Mouse (Mus musculus): ENCODE measurements around the gene Gipc3. TPM values are rescaled to one million over a fixed set of nuclear protein-coding genes. Genes with fewer than 3 reads are reported as not detected.

The Gipc3 gene
- 1 to 10 TPM; 5.9 TPM for total RNA-seq (2021)

DNA sequence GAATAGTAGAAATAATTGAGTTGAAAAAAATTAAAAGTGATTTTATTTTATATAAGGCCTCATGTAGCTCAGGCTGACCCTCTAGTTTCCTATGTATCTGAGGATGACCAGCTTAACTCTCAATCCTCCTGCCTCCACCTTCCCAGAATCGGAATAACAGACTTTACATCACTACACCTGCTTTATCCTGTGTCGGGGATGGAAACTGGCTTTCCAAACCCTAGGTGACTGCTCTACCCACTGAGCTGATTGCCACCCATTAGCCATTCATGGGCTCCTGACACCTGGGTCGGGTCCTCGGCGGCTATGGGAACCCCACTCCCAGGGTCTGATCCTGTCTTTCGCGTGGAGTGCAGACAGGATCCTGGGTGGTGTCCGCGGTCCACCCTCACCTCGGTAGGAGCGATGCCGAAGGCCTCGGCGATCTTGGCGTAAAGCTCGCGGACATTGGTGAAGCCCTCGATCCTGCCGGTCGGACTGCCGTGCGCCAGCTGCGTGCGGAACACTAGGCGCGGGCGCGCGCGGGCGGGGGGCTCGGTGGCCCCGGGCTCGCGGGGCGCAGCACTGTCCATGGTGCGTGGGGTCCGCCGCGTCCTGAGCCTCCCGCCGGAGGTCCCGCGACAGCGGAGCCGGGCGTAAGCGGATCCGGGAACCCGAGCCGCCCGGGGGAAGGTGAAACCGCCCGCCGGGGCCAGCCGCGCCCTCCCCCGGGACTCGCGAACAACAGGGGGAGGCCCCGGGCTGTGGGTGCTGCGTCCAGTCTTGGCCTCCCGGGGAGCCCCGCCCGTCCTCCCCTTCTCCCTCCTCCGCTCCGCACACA, at the start of gene Gipc3:
Gene Gipc3 (minus strand): TSS at position 581 of the 820 bp plus-strand sequence.
- peak in 1 of 2 experiments; percentile 49 for DNase-seq
- intact Hi-C loops (cut with DNase I), result no loop called here

DNA sequence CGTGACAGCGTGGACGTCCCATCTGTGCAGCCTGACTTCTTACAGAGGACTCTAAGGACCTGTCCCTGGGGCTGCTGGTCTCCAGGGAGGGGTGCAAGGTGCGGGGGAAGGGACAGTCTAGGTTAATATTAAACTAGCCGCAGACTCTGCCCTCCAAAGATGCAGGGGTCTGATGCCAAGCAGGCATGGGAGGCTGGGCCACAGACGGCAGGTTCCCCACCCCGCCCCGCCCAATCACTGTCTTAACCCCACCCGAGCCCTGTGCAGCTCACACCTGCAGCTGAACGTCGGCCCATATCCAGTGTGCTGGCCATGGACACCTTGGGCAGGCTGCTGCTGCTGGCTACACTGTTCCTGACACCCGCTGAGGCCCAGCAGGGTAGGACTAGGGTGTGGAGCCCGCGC, 49.7 kb upstream of the Gipc3 start, which contains the start of gene Smim24:
Gene Smim24 (plus strand): TSS at position 271 of the 405 bp plus-strand sequence.
- intact Hi-C loops (cut with DNase I), result no loop called here
- DNase-seq, result no peak

GRCm38 (mm10) chr10:81392270-81392669, 49.2 kb upstream of the Gipc3 start:
- intact Hi-C loops (cut with DNase I), result no loop called here

DNA sequence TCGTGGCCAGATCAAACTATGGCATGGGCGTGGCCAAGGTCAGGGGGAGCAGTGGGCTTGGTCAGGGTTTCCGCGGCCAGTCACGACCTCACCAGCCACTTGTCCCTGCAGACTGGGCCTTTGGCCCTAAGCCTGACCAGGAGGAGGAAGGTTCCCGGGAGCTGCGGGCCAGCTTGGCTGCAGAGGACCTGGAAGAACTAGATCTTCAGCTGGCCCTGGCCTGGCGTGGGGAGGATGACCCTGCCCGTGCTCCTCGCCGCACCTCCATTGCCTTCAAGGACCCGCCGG, 47.6 kb upstream of the Gipc3 start:
- DNase-seq, result no peak
- intact Hi-C loops (cut with DNase I), result no loop called here

More at GRCm38 (mm10) chr10:81392270-81392669, 49.2 kb upstream of the Gipc3 start:
- no peak for DNase-seq

DNA sequence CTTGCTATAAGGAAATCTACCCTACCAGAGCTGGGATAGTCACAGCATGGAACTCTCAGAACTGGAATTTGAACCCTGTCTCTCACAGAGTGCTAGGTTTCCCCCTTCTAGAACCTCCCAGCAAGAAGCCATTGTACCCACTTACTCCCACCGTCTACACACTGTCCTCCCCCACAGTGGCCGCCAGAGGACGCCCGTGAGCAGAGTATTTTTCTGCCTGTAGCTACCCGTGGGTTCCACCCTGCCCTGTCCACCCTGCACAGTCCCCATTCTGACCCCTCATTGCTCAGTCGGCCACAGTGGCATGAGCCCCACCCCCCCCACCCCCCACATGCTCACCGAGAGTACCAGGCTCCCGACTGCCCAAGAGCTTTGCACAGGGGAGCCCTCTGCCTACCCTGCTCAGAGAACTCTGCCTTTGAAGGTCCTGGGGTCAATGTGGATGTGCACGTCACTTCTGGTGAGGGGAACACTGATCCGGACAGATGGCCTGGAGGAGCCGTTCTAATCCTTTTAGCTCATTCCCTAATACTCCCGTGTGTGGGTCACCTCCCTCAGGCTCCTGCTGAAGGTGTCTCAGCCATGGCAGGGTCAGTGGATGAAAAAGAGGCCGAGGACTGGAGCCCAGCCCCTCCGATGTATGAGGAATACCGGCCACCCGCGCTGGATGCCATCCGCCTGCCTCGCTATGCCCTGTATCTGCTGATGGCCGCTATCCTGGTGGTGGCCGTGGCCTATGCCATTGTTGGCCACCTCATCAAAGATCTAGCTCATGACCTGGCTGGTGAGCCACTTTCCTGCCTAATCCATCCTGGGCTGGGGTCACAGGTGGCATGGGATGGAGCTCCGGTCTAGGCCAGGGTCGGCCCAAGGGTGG, 47.0 kb upstream of the Gipc3 start:
- peak; percentile 85 for DNase-seq
- intact Hi-C loops (cut with DNase I), result loop anchor here (1.0 to 10.0 kb wide), 2 partner anchors 60 to 155 kb away; partner anchors contain the start of gene Gna11

DNA sequence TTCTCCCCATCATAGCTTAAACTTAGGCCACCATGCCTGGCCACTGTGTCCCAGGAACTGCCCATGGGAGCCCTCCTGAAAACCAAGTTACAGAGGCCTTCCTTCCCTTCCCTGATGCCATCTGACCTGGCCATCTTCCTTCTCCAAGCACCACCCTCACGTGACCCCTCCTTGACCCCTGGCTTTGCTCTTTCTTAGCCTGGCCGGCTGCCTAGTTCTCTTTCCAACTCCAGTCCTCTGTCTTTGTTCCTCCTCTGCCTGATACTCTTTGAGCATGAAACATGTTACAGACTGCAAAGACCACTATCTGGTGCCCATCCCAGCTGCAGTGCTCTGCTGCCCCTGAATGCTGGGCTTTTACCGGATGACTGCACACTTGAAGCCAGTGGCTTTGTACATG, 46.3 kb upstream of the Gipc3 start:
- intact Hi-C loops (cut with DNase I), result loop anchor here (1.0 to 10.0 kb wide), 2 partner anchors 61 to 155 kb away; partner anchors contain the start of gene Gna11
- peak in 1 of 2 experiments; percentile 19 for DNase-seq

- DNase-seq, result no peak
- intact Hi-C loops (cut with DNase I), result loop anchor here (1.0 to 10.0 kb wide), 2 partner anchors 62 to 156 kb away; partner anchors contain the start of gene Gna11
These were observed 45.5 kb upstream of the Gipc3 start, which contains the start of gene Gm48552 for GRCm38 (mm10) chr10:81388505-81389055. TSS of gene Gm48552 (plus strand) at chr10:81389005.

GRCm38 (mm10) chr10:81387716-81388115, 44.6 kb upstream of the Gipc3 start:
- intact Hi-C loops (cut with DNase I), result loop anchor here (10.0 kb wide), 1 partner anchor 157 kb away; the partner anchor contains the start of gene Gna11
- no peak for DNase-seq

GRCm38 (mm10) chr10:81385603-81386306, 42.7 kb upstream of the Gipc3 start:
- DNase-seq, result no peak
- intact Hi-C loops (cut with DNase I), result loop anchor here (10.0 kb wide), 1 partner anchor 159 kb away; the partner anchor contains the start of gene Gna11

DNA sequence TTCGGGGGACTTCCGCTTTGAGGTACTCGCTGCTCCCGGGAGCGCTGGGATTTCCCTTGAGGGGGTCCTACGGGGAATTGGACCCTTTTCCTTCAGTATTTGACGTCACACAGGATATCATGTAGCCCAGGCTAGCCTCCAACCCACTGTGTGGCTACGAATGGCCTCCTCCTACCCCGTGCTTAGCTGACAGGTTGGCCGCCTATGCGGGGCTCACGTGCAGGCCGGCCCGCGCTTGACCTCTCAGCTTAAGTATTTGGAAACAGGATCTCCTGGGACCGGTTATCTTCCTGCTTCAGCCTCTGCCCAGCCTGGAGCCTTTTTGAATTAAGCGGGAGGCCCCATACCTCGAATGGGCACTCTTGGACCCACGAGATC, 41.5 kb upstream of the Gipc3 start:
- no peak for DNase-seq
- intact Hi-C loops (cut with DNase I), result loop anchor here (10.0 kb wide), 1 partner anchor 160 kb away; the partner anchor contains the start of gene Gna11

- intact Hi-C loops (cut with DNase I), result loop anchor here (10.0 kb wide), 1 partner anchor 161 kb away; the partner anchor contains the start of gene Gna11
- peak; percentile 99 to 100 for DNase-seq
These were observed 40.9 kb upstream of the Gipc3 start, which contains the start of the genes Dohh and Gm48551 for GRCm38 (mm10) chr10:81383802-81384604. TSS of gene Dohh (plus strand) at chr10:81384428. TSS of gene Gm48551 (plus strand) at chr10:81384466.

DNA sequence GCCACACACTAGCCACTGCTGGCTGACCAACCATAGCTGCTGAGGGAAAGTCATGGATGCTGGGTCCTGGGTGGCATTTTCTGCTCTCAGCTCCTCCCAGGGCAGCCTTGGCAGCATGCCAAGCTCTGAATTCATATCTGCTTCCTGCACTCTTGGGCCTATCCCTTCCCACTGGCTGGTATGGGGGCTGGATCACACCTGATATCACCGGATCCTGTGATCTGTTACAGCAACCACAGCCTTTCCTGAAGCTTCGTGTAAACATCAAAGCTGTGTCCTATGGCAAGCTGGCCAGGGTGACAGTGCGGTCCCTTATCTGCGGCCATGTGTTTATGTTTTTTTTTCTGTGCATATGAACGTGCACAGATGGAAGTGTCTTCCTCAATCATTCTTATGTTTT, 39.0 kb upstream of the Gipc3 start:
- intact Hi-C loops (cut with DNase I), result loop anchor here (10.0 kb wide), 1 partner anchor 163 kb away; the partner anchor contains the start of gene Gna11
- no peak for DNase-seq

- intact Hi-C loops (cut with DNase I), result loop anchor here (10.0 kb wide), 1 partner anchor 165 kb away; the partner anchor contains the start of gene Gna11
- DNase-seq, result no peak
These were observed 36.8 kb upstream of the Gipc3 start for GRCm38 (mm10) chr10:81379809-81380378.

- DNase-seq, result no peak
- intact Hi-C loops (cut with DNase I), result no loop called here
These were observed 36.1 kb upstream of the Gipc3 start for GRCm38 (mm10) chr10:81379183-81379553.

DNA sequence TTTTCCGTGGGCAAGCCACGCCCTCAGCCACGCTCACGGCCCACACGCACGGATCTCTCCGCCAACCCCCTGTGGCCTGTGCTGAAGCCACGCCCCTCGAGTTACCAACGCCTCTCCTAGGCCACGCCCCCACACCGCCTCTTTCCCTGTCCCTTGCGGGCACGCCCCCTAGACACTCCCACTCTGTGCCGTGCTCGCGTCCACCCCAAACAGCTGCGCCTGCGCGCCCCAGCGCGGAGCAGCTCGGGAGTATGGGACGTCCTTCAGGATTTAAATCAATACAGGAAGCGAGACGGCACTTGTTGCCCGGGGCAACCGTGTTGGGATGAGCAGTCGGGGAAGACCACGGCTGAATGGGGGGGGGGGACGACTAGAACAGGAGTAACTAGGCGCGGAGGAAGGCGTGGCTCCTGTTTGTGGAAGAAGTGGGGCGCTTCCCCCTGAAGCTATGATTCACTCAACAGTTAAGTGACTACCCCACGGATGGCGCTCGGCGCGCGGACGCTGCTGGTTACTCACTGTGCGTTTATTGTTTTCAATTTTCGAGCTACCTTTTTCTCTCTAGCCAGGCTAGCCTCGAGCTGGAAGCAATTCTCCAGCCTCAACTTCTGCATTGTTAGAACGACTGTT, 35.6 kb upstream of the Gipc3 start:
- DNase-seq, result peak; percentile 100
- intact Hi-C loops (cut with DNase I), result no loop called here

- intact Hi-C loops (cut with DNase I), result no loop called here
- peak in 1 of 2 experiments; percentile 36 for DNase-seq
These were observed 34.9 kb upstream of the Gipc3 start, which contains the start of gene Fzr1 for GRCm38 (mm10) chr10:81377793-81378552. TSS of gene Fzr1 (minus strand) at chr10:81378516.

DNA sequence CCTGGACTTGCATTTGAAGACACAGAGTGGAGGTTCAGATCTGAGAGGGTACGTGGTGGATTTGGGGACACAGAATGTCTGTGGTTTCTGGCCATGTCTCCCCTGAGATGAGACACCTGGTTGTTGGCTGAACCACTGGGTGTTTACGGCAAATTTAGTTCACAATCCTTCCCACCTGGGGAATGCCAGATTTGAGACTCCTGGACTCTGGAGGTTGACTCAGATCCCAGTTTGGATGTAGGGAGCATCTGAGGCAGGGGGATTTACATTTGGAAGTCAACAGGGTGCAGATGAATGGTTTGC, 34.2 kb upstream of the Gipc3 start:
- no peak for DNase-seq
- intact Hi-C loops (cut with DNase I), result no loop called here
